7 mouse cellular contexts compared by ENCODE assay signal in genomic region chr2:69723519-69723825, GRCm38 (mm10). TPM values are rescaled to one million over a fixed set of nuclear protein-coding genes. Genes with fewer than 3 reads are reported as not detected.
DNase-seq lines count a peak whose midpoint lies in the region; ATAC-seq and TF ChIP-seq lines count a peak whose summit lies in the region.

No protein-coding gene starts in this region.

- under 1% methylated on average over 13 of the region's 13 CpGs for WGBS in lung, embryonic 16.5 days
- under 1% methylated on average over 13 of the region's 13 CpGs for WGBS in limb, embryonic 12.5 days
- WGBS in stomach, embryonic 14.5 days: under 1% methylated on average over 12 of the region's 13 CpGs

- TF ChIP-seq CTCF in embryonic fibroblast, embryonic 13.5 days (IDR thresholded peaks at IDR 0.05; ENCODE audit: borderline replicate concordance, insufficient read depth, low read length): no peak

- H3K9me3 ChIP-seq in lung, embryonic 16.5 days (ENCODE audit: control insufficient read depth, low read length): no peaks in the 10 kb centered on the region
- no peaks in the 10 kb centered on the region for H3K9me3 ChIP-seq in limb, embryonic 12.5 days
- H3K9me3 ChIP-seq in stomach, embryonic 14.5 days (ENCODE audit: control insufficient read depth, low read depth, low read length): no peaks in the 10 kb centered on the region

- no peaks in the 10 kb centered on the region for H3K36me3 ChIP-seq in lung, embryonic 16.5 days (ENCODE audit: control insufficient read depth, insufficient read depth, low read length)
- H3K36me3 ChIP-seq in limb, embryonic 12.5 days: no peaks in the 10 kb centered on the region
- H3K36me3 ChIP-seq in stomach, embryonic 14.5 days (ENCODE audit: control insufficient read depth, insufficient read depth, low read length): no peaks in the 10 kb centered on the region; the same call in 1 of the 2 replicates

- ATAC-seq in lung, embryonic 16.5 days (ENCODE audit: low read depth): no peak
- no peak for ATAC-seq in limb, embryonic 12.5 days (ENCODE audit: insufficient number of reproducible peaks, insufficient read depth, low FRiP score, low TSS enrichment, low read depth)
- no peak for ATAC-seq in stomach, embryonic 14.5 days (ENCODE audit: insufficient number of reproducible peaks, insufficient read depth, low FRiP score, low read depth)

- DNase-seq in lung, postnatal 14 days: no peak
- DNase-seq in urinary bladder, adult 2 months (ENCODE audit: low spot score): no peak
- no peak for DNase-seq in adrenal gland, adult (ENCODE audit: inconsistent age in 2 of 2, low spot score in 1 of 2)

- H3K4me3 ChIP-seq in lung, embryonic 16.5 days (ENCODE audit: low read length): peak overlapping the region; percentile 99
- peak overlapping the region; percentile 96 for H3K4me3 ChIP-seq in embryonic fibroblast, embryonic 13.5 days (ENCODE audit: insufficient read depth, low read length)
- H3K4me3 ChIP-seq in limb, embryonic 12.5 days (replicated peaks): peak overlapping the region; percentile 95
- H3K4me3 ChIP-seq in stomach, embryonic 14.5 days (ENCODE audit: low read depth, low read length): peak overlapping the region; percentile 91

- H3K27ac ChIP-seq in lung, embryonic 16.5 days (ENCODE audit: low read length): peak overlapping the region; percentile 87
- H3K27ac ChIP-seq in embryonic fibroblast, embryonic 13.5 days (ENCODE audit: insufficient read depth, low read length): peak overlapping the region; percentile 70
- peak overlapping the region; percentile 92 for H3K27ac ChIP-seq in limb, embryonic 12.5 days
- H3K27ac ChIP-seq in stomach, embryonic 14.5 days (ENCODE audit: low read length): peak overlapping the region; percentile 79

- H3K9ac ChIP-seq in lung, embryonic 16.5 days (ENCODE audit: low read length): peak overlapping the region; percentile 92
- H3K9ac ChIP-seq in limb, embryonic 12.5 days (replicated peaks): peak overlapping the region; percentile 93
- H3K9ac ChIP-seq in stomach, embryonic 14.5 days (replicated peaks; ENCODE audit: low read depth, low read length): peak overlapping the region; percentile 87

- no peaks in the 10 kb centered on the region for H3K27me3 ChIP-seq in lung, embryonic 16.5 days (ENCODE audit: control insufficient read depth, insufficient read depth, low read depth, low read length)
- H3K27me3 ChIP-seq in limb, embryonic 12.5 days: no peaks in the 10 kb centered on the region
- H3K27me3 ChIP-seq in stomach, embryonic 14.5 days (ENCODE audit: control insufficient read depth, insufficient read depth, low read length): no peaks in the 10 kb centered on the region

- H3K4me1 ChIP-seq in lung, embryonic 16.5 days (replicated peaks; ENCODE audit: control insufficient read depth, insufficient read depth, low read length): peaks cover 10% of the 10 kb centered on the region
- peaks cover 2% of the 10 kb centered on the region; the same call in 1 of the 2 replicates for H3K4me1 ChIP-seq in embryonic fibroblast, embryonic 13.5 days (ENCODE audit: control insufficient read depth, insufficient read depth, low read length)
- peaks cover 11% of the 10 kb centered on the region for H3K4me1 ChIP-seq in limb, embryonic 12.5 days (replicated peaks)
- H3K4me1 ChIP-seq in stomach, embryonic 14.5 days (ENCODE audit: control insufficient read depth, insufficient read depth, low read length): peaks cover 7% of the 10 kb centered on the region; the same call in 1 of the 2 replicates

- TF ChIP-seq POLR2A in embryonic fibroblast, embryonic 13.5 days (IDR thresholded peaks at IDR 0.05; ENCODE audit: low read depth, low read length): peak; percentile 35

- peak overlapping the region; percentile 83 for H3K4me2 ChIP-seq in lung, embryonic 16.5 days (ENCODE audit: low read depth, low read length)
- peak overlapping the region; percentile 73 for H3K4me2 ChIP-seq in limb, embryonic 12.5 days
- H3K4me2 ChIP-seq in stomach, embryonic 14.5 days (replicated peaks; ENCODE audit: low read depth, low read length): peak overlapping the region; percentile 64

RNA-seq across cellular contexts. Expression of gene Ppig, which starts 1.1 kb away (rescaled TPM):
- polyA plus RNA-seq in lung, embryonic 16.5 days (2015; fragmentation: Nextera tagmentation; extraction: Ambion mirVana): 123 and 125 TPM in 2 replicates
- polyA plus RNA-seq in embryonic fibroblast, embryonic 13.5 days (2011; ENCODE audit: insufficient read length, low read depth, missing spikeins): 130 and 149 TPM in 2 replicates
- 168 and 176 TPM in 2 replicates for polyA plus RNA-seq in limb, embryonic 12.5 days (2016; fragmentation: Nextera tagmentation; extraction: Ambion mirVana)
- 125 and 134 TPM in 2 replicates for polyA plus RNA-seq in stomach, embryonic 14.5 days (2014; fragmentation: Nextera tagmentation; extraction: Ambion mirVana)
- 16.5 and 19.6 TPM in 2 replicates for polyA plus RNA-seq in urinary bladder, adult 2 months (2012; rRNA removed)

RNA-seq across cellular contexts. Expression of gene Fastkd1, which starts 10.2 kb away (rescaled TPM):
- polyA plus RNA-seq in lung, embryonic 16.5 days (2015; fragmentation: Nextera tagmentation; extraction: Ambion mirVana): 9.0 and 9.8 TPM in 2 replicates
- polyA plus RNA-seq in embryonic fibroblast, embryonic 13.5 days (2011; ENCODE audit: insufficient read length, low read depth, missing spikeins): 9.6 and 11.3 TPM in 2 replicates
- polyA plus RNA-seq in limb, embryonic 12.5 days (2016; fragmentation: Nextera tagmentation; extraction: Ambion mirVana): 12.1 and 14.5 TPM in 2 replicates
- 13.3 and 16.9 TPM in 2 replicates for polyA plus RNA-seq in stomach, embryonic 14.5 days (2014; fragmentation: Nextera tagmentation; extraction: Ambion mirVana)
- polyA plus RNA-seq in urinary bladder, adult 2 months (2012; rRNA removed): 8.9 and 9.4 TPM in 2 replicates

RNA-seq across cellular contexts. Expression of gene Klhl41, which starts 53.6 kb away (rescaled TPM):
- 1.8 and 2.9 TPM in 2 replicates for polyA plus RNA-seq in lung, embryonic 16.5 days (2015; fragmentation: Nextera tagmentation; extraction: Ambion mirVana)
- 0.38 and 0.47 TPM in 2 replicates for polyA plus RNA-seq in embryonic fibroblast, embryonic 13.5 days (2011; ENCODE audit: insufficient read length, low read depth, missing spikeins)
- polyA plus RNA-seq in limb, embryonic 12.5 days (2016; fragmentation: Nextera tagmentation; extraction: Ambion mirVana): 13.9 and 14.7 TPM in 2 replicates
- 0.51 and 0.52 TPM in 2 replicates for polyA plus RNA-seq in stomach, embryonic 14.5 days (2014; fragmentation: Nextera tagmentation; extraction: Ambion mirVana)
- 0.56 and 0.65 TPM in 2 replicates for polyA plus RNA-seq in urinary bladder, adult 2 months (2012; rRNA removed)
